Mouse (Mus musculus) hindbrain, embryonic 12.5 days (tissue): ENCODE data around the gene Btn2a2. TPM values are rescaled to one million over a fixed set of nuclear protein-coding genes. Genes with fewer than 3 reads are reported as not detected.

Experiments
- ATAC-seq: fragments of 200-750 bp; cut with Nextera tagmentation; 2 replicates; pipeline ENCODE4 v1.8.0; 2017; ENCODE audit warnings: moderate TSS enrichment; ENCODE audit not compliant: low FRiP score
- H3K27ac ChIP-seq: fragments of 300-500 bp; sonication (generic); 2 replicates; pipeline ENCODE4 v1.5.1; 2016; ENCODE audit warnings: mild to moderate bottlenecking
- H3K27me3 ChIP-seq: fragments of 300-500 bp; sonication (generic); 2 replicates; pipeline ENCODE4 v1.6.1; 2016; ENCODE audit warnings: mild to moderate bottlenecking
- H3K36me3 ChIP-seq: fragments of 300-500 bp; sonication (generic); 2 replicates; pipeline ENCODE4 v1.6.1; 2016; ENCODE audit warnings: mild to moderate bottlenecking
- H3K4me1 ChIP-seq: fragments of 300-500 bp; sonication (generic); 2 replicates; pipeline ENCODE4 v1.6.1; 2016
- H3K4me2 ChIP-seq: fragments of 300-500 bp; sonication (generic); replicated peaks from 2 replicates; pipeline ENCODE4 v1.6.1; 2016; ENCODE audit warnings: mild to moderate bottlenecking
- H3K4me3 ChIP-seq: fragments of 300-500 bp; sonication (generic); 2 replicates; pipeline ENCODE4 v1.5.1; 2016; ENCODE audit warnings: mild to moderate bottlenecking
- H3K9ac ChIP-seq: fragments of 300-500 bp; sonication (generic); 2 replicates; pipeline ENCODE4 v1.6.1; 2016; ENCODE audit warnings: mild to moderate bottlenecking, moderate library complexity
- H3K9me3 ChIP-seq: fragments of 300-500 bp; sonication (generic); replicated peaks from 2 replicates; pipeline ENCODE4 v1.6.1; 2016; ENCODE audit warnings: mild to moderate bottlenecking
- WGBS: fragments of 180-500 bp; shearing (Covaris S2); methylation state at CpG from one replicate; pipeline ENCODE4 v1.1.7; 2016; 5-methylcytosine and 5-hydroxymethylcytosine counted together
- polyA plus RNA-seq: library from polyadenylated mRNA; unstranded; fragments of >200 nt; fragmentation: Nextera tagmentation; extraction: Ambion mirVana; gene quantifications from 2 replicates; pipeline ENCODE4 v1.2.1, GENCODE M21; 2016

Btn2a2 gene
- polyA plus RNA-seq, 1 experiment from 2014 or later = 0.34 TPM

DNA sequence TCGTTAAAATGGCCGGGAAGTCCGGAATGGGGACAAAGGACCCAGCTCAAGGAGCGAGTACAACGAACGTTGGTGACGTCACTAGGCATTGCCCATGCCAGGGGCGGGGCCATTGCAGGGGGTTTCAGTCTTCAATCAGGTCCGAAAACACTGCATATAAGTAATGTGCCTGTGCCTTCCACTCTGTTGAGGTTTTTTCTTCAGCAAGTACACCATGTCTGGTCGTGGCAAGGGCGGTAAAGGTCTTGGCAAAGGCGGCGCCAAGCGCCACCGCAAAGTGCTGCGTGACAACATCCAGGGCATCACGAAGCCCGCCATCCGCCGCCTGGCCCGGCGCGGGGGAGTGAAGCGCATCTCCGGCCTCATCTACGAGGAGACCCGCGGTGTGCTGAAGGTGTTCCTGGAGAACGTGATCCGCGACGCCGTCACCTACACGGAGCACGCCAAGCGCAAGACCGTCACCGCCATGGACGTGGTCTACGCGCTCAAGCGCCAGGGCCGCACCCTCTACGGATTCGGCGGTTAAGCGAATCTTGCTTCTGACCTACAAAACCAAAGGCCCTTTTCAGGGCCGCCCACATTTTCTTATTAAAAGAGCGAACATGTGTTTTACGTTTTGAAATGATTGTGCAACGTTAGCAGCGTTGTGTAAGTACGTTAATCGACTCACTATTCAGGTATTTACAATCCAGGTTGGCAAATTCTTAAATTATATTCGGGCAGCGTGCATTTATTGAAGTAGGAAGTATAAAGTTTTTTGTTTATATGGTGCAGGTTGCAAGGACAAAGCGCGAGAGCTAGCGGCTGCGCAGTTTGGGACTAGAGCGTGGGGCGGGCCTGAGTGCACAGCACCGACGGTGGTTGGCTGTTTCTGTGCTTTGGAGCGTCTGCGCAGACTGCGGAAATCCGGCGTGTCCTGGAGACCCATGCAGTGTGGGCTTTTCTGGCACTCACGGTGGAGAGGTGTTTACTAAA is 42.5 kb upstream of the Btn2a2 start, which contains the start of gene Hist1h4h:
TSS of gene Hist1h4h (plus strand) at position 150 of the 975 bp plus-strand sequence.
- H3K9me3 ChIP-seq = no peaks in the 10 kb centered on the region
- peak within 1 kb of the TSS; percentile 97 for H3K27ac ChIP-seq
- no peaks in the 10 kb centered on the region for H3K36me3 ChIP-seq
- ATAC-seq = peak; percentile 82
- no peaks in the 10 kb centered on the region for H3K27me3 ChIP-seq
- H3K4me1 ChIP-seq = peaks cover 25% of the 10 kb centered on the region
- peak within 1 kb of the TSS; percentile 51 for H3K4me3 ChIP-seq
- peak within 1 kb of the TSS; percentile 76 for H3K4me2 ChIP-seq
- H3K9ac ChIP-seq = peak within 1 kb of the TSS; percentile 64
- under 1% methylated on average over 62 of the region's 70 CpGs for WGBS

DNA sequence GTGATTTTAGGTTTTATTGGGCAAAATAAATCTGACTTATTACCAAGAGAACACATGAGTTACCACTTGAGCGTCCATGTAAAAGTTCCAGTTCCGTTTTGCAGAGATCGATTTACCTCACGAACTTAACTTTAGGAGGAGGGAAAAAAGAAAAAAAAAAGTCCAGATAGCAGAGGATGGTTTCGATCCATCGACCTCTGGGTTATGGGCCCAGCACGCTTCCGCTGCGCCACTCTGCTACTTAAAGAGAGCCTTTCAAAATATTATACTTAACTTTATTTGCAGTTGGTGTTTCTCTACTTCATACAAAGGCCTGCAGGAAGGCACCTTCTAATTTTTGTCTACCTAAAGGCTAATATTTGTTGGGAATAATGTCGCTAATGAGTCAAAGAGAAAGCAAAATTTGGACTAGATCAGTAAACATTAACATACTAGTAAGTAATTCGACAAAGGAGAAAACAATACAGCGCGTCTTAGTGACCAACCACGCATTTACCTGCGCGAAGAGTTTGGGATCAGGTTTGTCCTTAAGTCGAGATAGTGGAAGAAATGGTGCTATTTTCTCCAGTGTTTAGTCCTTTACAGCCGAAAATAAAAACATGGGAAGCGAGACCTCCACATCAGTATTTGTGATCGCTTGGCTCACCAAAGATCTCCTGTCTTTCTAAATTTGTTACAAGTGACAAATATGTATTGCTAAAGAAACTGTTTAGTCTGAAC is 41.7 kb upstream of the Btn2a2 start:
- WGBS = under 1% methylated on average over 20 of the region's 20 CpGs
- Histone ChIP-seq H3K4me2 (peak overlapping the region; percentile 76), H3K27me3 (no peaks in the 10 kb centered on the region), H3K4me1 (peaks cover 25% of the 10 kb centered on the region), H3K27ac (peak overlapping the region; percentile 97), H3K9ac (peak overlapping the region; percentile 64), H3K4me3 (peak overlapping the region; percentile 51), H3K9me3 (no peaks in the 10 kb centered on the region), H3K36me3 (no peaks in the 10 kb centered on the region)
- no peak for ATAC-seq

DNA sequence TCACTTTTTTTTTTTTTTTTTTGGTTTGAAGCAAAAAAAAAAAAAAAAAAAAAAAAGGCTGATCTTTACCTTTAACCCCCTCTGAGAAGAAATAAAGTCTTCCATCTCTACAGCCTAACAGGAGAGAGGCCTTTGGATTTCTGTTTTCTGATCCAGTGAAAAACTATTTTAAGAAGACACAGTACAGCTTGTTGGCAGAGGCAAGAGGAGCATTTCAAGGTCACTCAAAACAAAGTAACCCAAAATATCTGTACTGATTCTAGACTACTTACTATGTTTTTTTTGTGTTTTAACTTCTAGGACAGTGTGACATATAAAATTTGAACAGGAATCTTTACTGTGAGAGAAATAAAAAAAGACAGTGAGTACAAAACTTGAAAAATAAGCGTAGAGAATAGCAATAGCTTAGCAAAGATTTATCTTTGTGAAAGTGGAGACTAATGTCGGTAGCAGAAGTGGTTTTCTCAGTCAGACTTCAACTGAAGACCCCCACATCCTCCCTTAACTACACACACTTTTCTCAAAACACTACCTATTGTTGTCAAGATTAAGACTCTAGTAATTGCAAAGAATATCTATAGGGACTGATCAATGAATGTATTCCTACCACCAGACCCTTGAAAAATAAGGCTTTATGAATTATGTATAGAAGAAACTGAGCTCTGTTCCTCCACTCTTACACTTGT is 41.0 kb upstream of the Btn2a2 start:
- H3K4me1 ChIP-seq = peaks cover 23% of the 10 kb centered on the region
- WGBS = 32% methylated on average over 2 of the region's 2 CpGs
- peak overlapping the region; percentile 76 for H3K4me2 ChIP-seq
- peak overlapping the region; percentile 64 for H3K9ac ChIP-seq
- no peaks in the 10 kb centered on the region for H3K9me3 ChIP-seq
- ATAC-seq = no peak
- peak overlapping the region; percentile 51 for H3K4me3 ChIP-seq
- H3K27me3 ChIP-seq = no peaks in the 10 kb centered on the region
- H3K36me3 ChIP-seq = no peaks in the 10 kb centered on the region
- H3K27ac ChIP-seq = peak overlapping the region; percentile 97; the same call in 1 of the 2 replicates

DNA sequence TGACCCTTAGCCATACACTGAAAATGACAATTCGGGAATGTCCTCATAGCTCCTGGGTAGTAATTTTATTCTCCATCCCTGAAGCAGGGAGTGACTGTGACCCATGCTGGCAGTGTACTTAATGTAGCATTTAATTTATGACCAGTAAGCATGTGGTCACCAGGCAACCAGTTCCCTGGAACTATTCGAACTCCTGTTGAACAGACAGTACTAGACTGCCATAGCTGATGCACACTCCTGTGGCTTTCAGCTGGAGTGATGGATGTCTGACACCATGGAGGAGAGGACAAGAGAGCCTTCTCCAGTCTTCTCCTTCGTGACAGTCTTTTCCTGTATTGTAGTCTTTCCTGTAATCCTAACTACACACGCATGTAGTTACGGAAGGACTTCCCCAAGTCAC is 40.3 kb upstream of the Btn2a2 start:
- peaks cover 18% of the 10 kb centered on the region for H3K4me1 ChIP-seq
- H3K9me3 ChIP-seq = no peaks in the 10 kb centered on the region
- peak overlapping the region; percentile 11; the same call in 1 of the 2 replicates for H3K4me2 ChIP-seq
- H3K4me3 ChIP-seq = no peak overlapping the region
- no peaks in the 10 kb centered on the region for H3K36me3 ChIP-seq
- WGBS = 70% methylated on average over 5 of the region's 5 CpGs
- no peak overlapping the region for H3K27ac ChIP-seq
- H3K27me3 ChIP-seq = no peaks in the 10 kb centered on the region
- H3K9ac ChIP-seq = no peak overlapping the region
- no peak for ATAC-seq

- Histone ChIP-seq H3K4me3 (peak overlapping the region; percentile 38), H3K27me3 (no peaks in the 10 kb centered on the region), H3K9me3 (no peaks in the 10 kb centered on the region), H3K27ac (peak overlapping the region; percentile 49), H3K36me3 (no peaks in the 10 kb centered on the region), H3K4me2 (peak overlapping the region; percentile 53), H3K4me1 (peaks cover 4% of the 10 kb centered on the region), H3K9ac (peak overlapping the region; percentile 57; the same call in 1 of the 2 replicates)
- peak; percentile 44; the same call in 1 of the 2 replicates for ATAC-seq
- WGBS = under 1% methylated on average over 17 of the region's 17 CpGs
These were observed 37.7 kb upstream of the Btn2a2 start for GRCm38 (mm10) chr13:23526312-23526711.

DNA sequence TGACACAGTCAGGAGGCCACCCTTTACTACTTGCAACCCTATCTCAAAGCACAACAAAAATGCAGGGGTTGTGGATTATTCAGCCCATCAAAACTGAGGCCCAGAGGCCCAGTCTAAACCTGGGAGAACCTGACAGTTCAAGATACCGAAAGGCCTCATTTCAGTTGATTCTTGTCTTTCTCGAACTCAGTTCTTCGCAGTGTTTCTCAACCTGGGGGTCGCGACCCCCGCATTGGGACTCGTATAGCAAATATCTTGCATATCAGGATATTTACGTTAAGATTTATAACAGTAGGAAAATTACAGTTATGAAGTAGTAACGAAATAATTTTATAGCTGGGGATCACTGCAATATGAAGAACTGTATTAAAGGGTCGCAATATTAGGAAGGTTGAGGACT is 37.2 kb upstream of the Btn2a2 start:
- WGBS = 2% methylated on average over 10 of the region's 10 CpGs
- Histone ChIP-seq H3K9ac (peak overlapping the region; percentile 32; the same call in 1 of the 2 replicates), H3K4me2 (peak overlapping the region; percentile 53), H3K4me3 (peak overlapping the region; percentile 38), H3K27me3 (no peaks in the 10 kb centered on the region), H3K36me3 (no peaks in the 10 kb centered on the region), H3K4me1 (peaks cover 4% of the 10 kb centered on the region), H3K27ac (no peak overlapping the region), H3K9me3 (no peaks in the 10 kb centered on the region)
- no peak for ATAC-seq

- H3K27ac ChIP-seq = no peak overlapping the region
- H3K4me3 ChIP-seq = no peak overlapping the region
- no peaks in the 10 kb centered on the region for H3K9me3 ChIP-seq
- no peak for ATAC-seq
- no peak overlapping the region for H3K9ac ChIP-seq
- WGBS = 9% methylated on average over 5 of the region's 5 CpGs
- H3K4me2 ChIP-seq = no peak overlapping the region
- H3K4me1 ChIP-seq = peaks cover 4% of the 10 kb centered on the region
- H3K36me3 ChIP-seq = no peaks in the 10 kb centered on the region
- H3K27me3 ChIP-seq = no peaks in the 10 kb centered on the region
These were observed 36.0 kb upstream of the Btn2a2 start for GRCm38 (mm10) chr13:23524654-23525053.

GRCm38 (mm10) chr13:23523976-23524375 is 35.3 kb upstream of the Btn2a2 start:
- no peak overlapping the region for H3K27ac ChIP-seq
- no peak overlapping the region for H3K4me3 ChIP-seq
- ATAC-seq = no peak
- H3K27me3 ChIP-seq = no peaks in the 10 kb centered on the region
- no peak overlapping the region for H3K9ac ChIP-seq
- peaks cover 4% of the 10 kb centered on the region for H3K4me1 ChIP-seq
- no peak overlapping the region for H3K4me2 ChIP-seq
- no peaks in the 10 kb centered on the region for H3K36me3 ChIP-seq
- H3K9me3 ChIP-seq = no peaks in the 10 kb centered on the region
- 48% methylated on average over 5 of the region's 5 CpGs for WGBS

DNA sequence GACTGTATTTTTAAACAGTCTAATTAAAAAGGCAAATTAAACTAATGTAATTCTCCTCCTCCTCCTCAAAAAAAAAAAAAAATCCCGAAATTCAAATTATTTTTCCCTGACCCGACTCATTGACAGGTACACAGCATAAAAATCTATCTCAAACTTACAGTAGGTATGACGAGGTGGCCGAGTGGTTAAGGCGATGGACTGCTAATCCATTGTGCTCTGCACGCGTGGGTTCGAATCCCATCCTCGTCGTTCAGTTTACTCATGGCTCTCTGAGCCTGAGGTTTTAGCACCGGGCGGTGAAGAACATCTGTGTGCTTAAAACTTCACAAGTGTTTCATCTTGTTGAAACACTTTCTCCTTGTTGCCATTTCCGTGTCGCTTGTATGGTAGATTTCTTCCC is 33.0 kb upstream of the Btn2a2 start:
- no peak for ATAC-seq
- H3K9ac ChIP-seq = no peak overlapping the region
- no peak overlapping the region for H3K27ac ChIP-seq
- WGBS = 3% methylated on average over 14 of the region's 14 CpGs
- H3K4me1 ChIP-seq = peaks cover 4% of the 10 kb centered on the region
- peak overlapping the region; percentile 19; the same call in 1 of the 2 replicates for H3K4me2 ChIP-seq
- no peak overlapping the region for H3K4me3 ChIP-seq
- H3K9me3 ChIP-seq = no peaks in the 10 kb centered on the region
- H3K27me3 ChIP-seq = no peaks in the 10 kb centered on the region
- no peaks in the 10 kb centered on the region for H3K36me3 ChIP-seq

- H3K4me1 ChIP-seq = peaks cover 3% of the 10 kb centered on the region; the same call in 1 of the 2 replicates
- no peak overlapping the region for H3K9ac ChIP-seq
- H3K27me3 ChIP-seq = no peaks in the 10 kb centered on the region
- peak overlapping the region; percentile 35; the same call in 1 of the 2 replicates for H3K27ac ChIP-seq
- ATAC-seq = no peak
- peak overlapping the region; percentile 68 for H3K4me2 ChIP-seq
- WGBS = under 1% methylated on average over 10 of the region's 10 CpGs
- no peaks in the 10 kb centered on the region for H3K9me3 ChIP-seq
- no peaks in the 10 kb centered on the region for H3K36me3 ChIP-seq
- peak overlapping the region; percentile 35 for H3K4me3 ChIP-seq
These were observed 30.8 kb upstream of the Btn2a2 start for GRCm38 (mm10) chr13:23519416-23519815.

DNA sequence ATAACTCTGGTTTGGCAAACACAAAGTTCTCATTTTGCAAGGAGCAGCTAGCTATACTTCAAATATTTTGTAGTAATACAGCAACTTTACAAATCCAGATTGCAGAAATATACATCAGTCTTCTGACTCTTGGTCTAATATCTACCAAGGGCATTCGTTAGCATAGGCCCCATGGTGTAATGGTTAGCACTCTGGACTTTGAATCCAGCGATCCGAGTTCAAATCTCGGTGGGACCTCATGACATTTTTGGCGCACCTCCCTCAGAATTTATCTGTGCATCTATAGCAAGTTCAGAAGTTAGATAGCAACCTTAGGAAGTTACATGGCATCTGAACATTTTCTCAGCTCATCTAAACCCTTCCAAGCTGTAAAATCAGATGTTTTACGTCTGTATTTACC is 30.2 kb upstream of the Btn2a2 start:
- H3K4me3 ChIP-seq = peak overlapping the region; percentile 35
- whole genome bisulfite sequencing = 0% methylated on average over 6 of the region's 6 CpGs
- peak overlapping the region; percentile 35; the same call in 1 of the 2 replicates for H3K27ac ChIP-seq
- H3K9me3 ChIP-seq = no peaks in the 10 kb centered on the region
- ATAC-seq = peak; percentile 49; the same call in 1 of the 2 replicates
- no peaks in the 10 kb centered on the region for H3K36me3 ChIP-seq
- no peak overlapping the region for H3K9ac ChIP-seq
- peak overlapping the region; percentile 68 for H3K4me2 ChIP-seq
- no peaks in the 10 kb centered on the region for H3K27me3 ChIP-seq
- peaks cover 3% of the 10 kb centered on the region; the same call in 1 of the 2 replicates for H3K4me1 ChIP-seq
